Mouse (Mus musculus) CD4-positive, CD25-positive, alpha-beta regulatory T cell, adult 9 weeks (primary cell): ENCODE results near the gene Aig1. TPM values are rescaled to one million over a fixed set of nuclear protein-coding genes. Genes with fewer than 3 reads are reported as not detected.

ENCODE experiments used
- polyA plus RNA-seq: library from polyadenylated mRNA; unstranded; fragments of 100-300 nt; shearing (Covaris generic); gene quantifications from one replicate; pipeline ENCODE4 v1.2.1, GENCODE M21; 2017

The Aig1 gene
- polyA plus RNA-seq: 19.0 TPM

DNA sequence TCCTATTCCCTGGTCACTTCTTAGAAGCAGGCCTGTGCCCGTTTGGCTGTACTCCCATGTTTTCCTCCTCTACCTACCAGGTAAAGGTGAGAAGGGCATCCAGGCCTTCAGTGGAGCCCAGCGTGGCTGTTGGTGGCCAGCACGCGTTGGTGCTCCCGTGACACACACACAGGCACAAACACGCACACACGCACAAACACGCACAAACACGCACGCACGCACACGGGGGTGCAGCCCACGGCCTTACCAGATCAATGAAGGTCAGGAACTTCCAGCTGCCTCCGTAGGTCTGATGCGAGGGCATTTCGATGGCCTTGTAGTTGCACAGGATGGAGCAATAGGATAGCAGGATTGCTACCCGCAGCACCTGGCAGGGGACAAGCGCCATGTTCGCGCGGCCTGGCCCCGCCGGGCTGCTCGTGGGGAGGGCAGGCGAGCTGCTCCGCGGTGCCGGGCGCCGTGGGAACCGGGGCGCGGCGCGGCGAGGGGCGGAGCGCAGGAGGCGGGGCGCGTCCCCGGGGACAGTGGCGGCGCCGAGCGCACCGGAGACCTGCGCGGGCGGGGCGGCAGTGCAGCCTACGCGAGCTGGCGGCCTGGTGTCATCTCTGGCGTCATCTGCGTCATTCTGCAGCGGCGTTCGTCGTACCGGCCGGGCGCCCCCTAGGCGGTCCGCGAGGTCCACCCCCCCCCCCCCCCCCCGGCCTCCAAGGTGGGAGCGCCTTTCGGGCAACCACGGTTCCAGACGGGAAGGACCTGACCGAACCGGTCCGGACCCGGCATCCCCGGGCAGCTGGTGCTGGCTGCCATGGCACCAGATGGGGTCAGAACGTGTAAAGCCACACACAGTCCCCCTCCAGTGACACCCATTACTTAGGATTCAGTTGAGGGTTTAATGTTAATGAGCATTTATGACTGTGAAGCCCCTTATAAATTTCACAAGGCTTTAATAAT lies at the start of gene Aig1:
Gene Aig1 (minus strand): TSS at position 610 of the 951 bp plus-strand sequence.

Other genes with a start within 250 kb of the Aig1 start
- 69.9 TPM for gene Hivep2, start 97.1 kb upstream of the Aig1 start, polyA plus RNA-seq